Mouse (Mus musculus): Measurements from ENCODE around the gene Larp4. TPM values are rescaled to one million over a fixed set of nuclear protein-coding genes. Genes with fewer than 3 reads are reported as not detected.
"Not testable (repeated sequence)": the region's sequence is repeated elsewhere in the genome, so short reads cannot be mapped to it uniquely, and the experiment has no call there.

The Larp4 gene
- total RNA-seq (2021): 10 to 100 TPM; 55.7 to 58.9 TPM
- long read RNA-seq, experiment 1, full-length matches to known transcripts: 5 of 22 reads
- long read RNA-seq, experiment 1, partial matches to known transcripts: 1 of 22 reads
- long read RNA-seq, experiment 1, other reads (novel, unspliced or antisense): 16 of 22 reads
- long read RNA-seq, experiment 2, full-length matches to known transcripts: 1 of 2 reads
- long read RNA-seq, experiment 2, partial matches to known transcripts: 0 of 2 reads
- long read RNA-seq, experiment 2, other reads (novel, unspliced or antisense): 1 of 2 reads

GRCm38 (mm10) chr15:99969765-99970164, at the start of gene Larp4:
Larp4 (plus strand) TSS chr15:99970065.
- DNase-seq: not testable (repeated sequence)

GRCm38 (mm10) chr15:99931231-99931630, 38.6 kb upstream of the Larp4 start:
- no peak for DNase-seq

GRCm38 (mm10) chr15:99934501-99934900, 35.4 kb upstream of the Larp4 start:
- no peak for DNase-seq

GRCm38 (mm10) chr15:99936659-99937058, 33.2 kb upstream of the Larp4 start:
- no peak for DNase-seq

GRCm38 (mm10) chr15:99937841-99938240, 32.0 kb upstream of the Larp4 start:
- DNase-seq: no peak

- DNase-seq: no peak
These were observed 29.4 kb upstream of the Larp4 start for GRCm38 (mm10) chr15:99940426-99940825.

- DNase-seq: no peak
These were observed 28.8 kb upstream of the Larp4 start for GRCm38 (mm10) chr15:99940970-99941630.

- DNase-seq: peak in 1 of 2 experiments; percentile 23
These were observed 14.5 kb upstream of the Larp4 start for GRCm38 (mm10) chr15:99955324-99955723.

GRCm38 (mm10) chr15:99965103-99965775, 4.6 kb upstream of the Larp4 start:
- DNase-seq: peak; percentile 30 to 54

GRCm38 (mm10) chr15:99966961-99967360, 2.9 kb upstream of the Larp4 start, which contains the start of gene Fam186a:
Fam186a (minus strand) TSS chr15:99967061.
- no peak for DNase-seq

- peak; percentile 34 to 64 for DNase-seq
These were observed 741 bp downstream of the Larp4 start for GRCm38 (mm10) chr15:99970606-99971005.

GRCm38 (mm10) chr15:99972361-99972988, 2.6 kb downstream of the Larp4 start:
- peak; percentile 97 to 98 for DNase-seq

GRCm38 (mm10) chr15:99972989-99973911, 3.4 kb downstream of the Larp4 start:
- DNase-seq: peak; percentile 23 to 57

- DNase-seq: no peak
These were observed 4.8 kb downstream of the Larp4 start for GRCm38 (mm10) chr15:99974476-99975220.

GRCm38 (mm10) chr15:99976121-99976520, 6.3 kb downstream of the Larp4 start:
- not testable (repeated sequence) for DNase-seq

- DNase-seq: no peak
These were observed 9.4 kb downstream of the Larp4 start for GRCm38 (mm10) chr15:99979266-99979665.

GRCm38 (mm10) chr15:99979715-99980114, 9.8 kb downstream of the Larp4 start:
- DNase-seq: no peak

GRCm38 (mm10) chr15:99993100-99993499, 23.2 kb downstream of the Larp4 start:
- DNase-seq: no peak

GRCm38 (mm10) chr15:99997114-99997804, 27.4 kb downstream of the Larp4 start:
- no peak for DNase-seq

- no peak for DNase-seq
These were observed 29.5 kb downstream of the Larp4 start for GRCm38 (mm10) chr15:99999390-99999789.
